ENCODE assay signal across 10 mouse cellular contexts in the genomic region with DNA sequence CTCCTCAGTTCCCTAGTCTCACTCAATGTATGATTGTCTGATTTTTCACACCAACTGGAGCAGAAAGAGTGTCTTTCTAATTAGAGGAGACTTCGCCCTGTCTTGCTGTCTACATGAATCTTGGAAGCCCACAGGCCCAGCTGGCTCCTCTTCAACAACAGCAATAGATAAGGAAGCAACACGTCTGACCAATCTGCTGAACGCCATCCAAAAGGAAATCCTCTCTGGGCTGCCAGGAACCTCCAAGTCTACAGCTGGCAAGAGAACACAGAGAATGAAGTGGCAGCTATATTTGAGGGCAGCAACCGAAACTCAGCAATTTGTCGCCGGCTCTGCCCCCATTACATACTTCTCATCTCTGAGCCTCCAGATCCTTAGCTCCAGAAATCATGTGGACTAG.
DNase-seq lines count a peak whose midpoint lies in the region; ATAC-seq and TF ChIP-seq lines count a peak whose summit lies in the region.
"Had no signal": no experiment of that assay in that cellular context is flagged by ENCODE, and none has a peak within 500 bp of the region (broad histone marks: within the 10 kb centered on the region; RNA-seq: fewer than 3 reads in every experiment).

No protein-coding gene starts in this region.

- no peaks in the 10 kb centered on the region for H3K9me3 ChIP-seq in heart, embryonic 10.5 days
- H3K9me3 ChIP-seq in heart, embryonic 16.5 days (replicated peaks; ENCODE audit: control insufficient read depth, low read length) = no peaks in the 10 kb centered on the region
- H3K9me3 ChIP-seq in lung, embryonic 16.5 days (ENCODE audit: control insufficient read depth, low read length) = no peaks in the 10 kb centered on the region
- no peaks in the 10 kb centered on the region for H3K9me3 ChIP-seq in stomach, postnatal 0 days (ENCODE audit: control insufficient read depth, low read length)
- H3K9me3 ChIP-seq: liver, embryonic 13.5 days had no signal

- no peak for TF ChIP-seq CTCF in stomach, postnatal 0 days (IDR thresholded peaks at IDR 0.05; ENCODE audit: low read depth)

- no peak for TF ChIP-seq EP300 in stomach, postnatal 0 days (optimal IDR thresholded peaks at IDR 0.05)

- peak; percentile 63 for ATAC-seq in heart, embryonic 16.5 days (replicated peaks; ENCODE audit: extremely low read depth, insufficient read depth, low FRiP score)
- peak; percentile 90 for ATAC-seq in lung, embryonic 16.5 days (ENCODE audit: low read depth)
- no peak for ATAC-seq in stomach, postnatal 0 days (ENCODE audit: low FRiP score, low TSS enrichment)
- no peak for ATAC-seq in erythroid progenitor cell, adult 5-6 weeks (replicated peaks; ENCODE audit: low FRiP score, poor library complexity, severe bottlenecking)
- ATAC-seq: CD4-positive, CD25-positive, alpha-beta regulatory T cell, adult 4 months had no signal

- 52% methylated on average over 6 of the region's 6 CpGs for WGBS in heart, embryonic 10.5 days
- 11% methylated on average over 6 of the region's 6 CpGs for WGBS in heart, embryonic 16.5 days
- WGBS in lung, embryonic 16.5 days = 28% methylated on average over 6 of the region's 6 CpGs
- WGBS in stomach, postnatal 0 days = 59% methylated on average over 6 of the region's 6 CpGs

- no peaks in the 10 kb centered on the region for H3K36me3 ChIP-seq in heart, embryonic 10.5 days
- H3K36me3 ChIP-seq in heart, embryonic 16.5 days (ENCODE audit: control insufficient read depth, insufficient read depth) = no peaks in the 10 kb centered on the region
- H3K36me3 ChIP-seq in lung, embryonic 16.5 days (ENCODE audit: control insufficient read depth, insufficient read depth, low read length) = no peaks in the 10 kb centered on the region
- no peaks in the 10 kb centered on the region for H3K36me3 ChIP-seq in stomach, postnatal 0 days (ENCODE audit: control insufficient read depth, insufficient read depth, low read length)
- H3K36me3 ChIP-seq: liver, embryonic 13.5 days had no signal

- no peak overlapping the region for H3K27ac ChIP-seq in heart, embryonic 10.5 days
- peak overlapping the region; percentile 61; the same call in 1 of the 2 replicates for H3K27ac ChIP-seq in heart, embryonic 16.5 days (ENCODE audit: low read length)
- H3K27ac ChIP-seq in lung, embryonic 16.5 days (ENCODE audit: low read length) = no peak overlapping the region
- no peak overlapping the region for H3K27ac ChIP-seq in stomach, postnatal 0 days (replicated peaks)
- H3K27ac ChIP-seq: liver, embryonic 13.5 days had no signal

- no peaks in the 10 kb centered on the region for H3K4me1 ChIP-seq in heart, embryonic 10.5 days
- H3K4me1 ChIP-seq in heart, embryonic 16.5 days (ENCODE audit: control insufficient read depth, insufficient read depth, low read length) = peaks cover 13% of the 10 kb centered on the region
- peaks cover 5% of the 10 kb centered on the region; the same call in 1 of the 2 replicates for H3K4me1 ChIP-seq in lung, embryonic 16.5 days (replicated peaks; ENCODE audit: control insufficient read depth, insufficient read depth, low read length)
- no peaks in the 10 kb centered on the region for H3K4me1 ChIP-seq in stomach, postnatal 0 days (replicated peaks; ENCODE audit: control insufficient read depth, insufficient read depth)
- H3K4me1 ChIP-seq: liver, embryonic 13.5 days had no signal

- no peaks in the 10 kb centered on the region for H3K27me3 ChIP-seq in heart, embryonic 10.5 days (ENCODE audit: insufficient read depth, poor library complexity, severe bottlenecking)
- no peaks in the 10 kb centered on the region for H3K27me3 ChIP-seq in heart, embryonic 16.5 days (ENCODE audit: control insufficient read depth, insufficient read depth, low read length)
- no peaks in the 10 kb centered on the region for H3K27me3 ChIP-seq in lung, embryonic 16.5 days (ENCODE audit: control insufficient read depth, insufficient read depth, low read depth, low read length)
- H3K27me3 ChIP-seq in stomach, postnatal 0 days (ENCODE audit: control insufficient read depth, insufficient read depth, low read length) = no peaks in the 10 kb centered on the region
- H3K27me3 ChIP-seq: liver, embryonic 13.5 days had no signal

- peak; percentile 89 for DNase-seq in heart, adult 11 months
- DNase-seq in heart, embryonic 10.5 days (ENCODE audit: low spot score) = no peak
- DNase-seq in adrenal gland, adult 8-10 months = peak; percentile 55
- DNase-seq in stomach, postnatal 0 days (ENCODE audit: low spot score) = no peak
- no peak for DNase-seq in gastrocnemius, adult 18-20 months (ENCODE audit: low spot score)
- DNase-seq: liver, embryonic 13.5 days had no signal

- H3K9ac ChIP-seq in heart, embryonic 16.5 days (ENCODE audit: low read length) = no peak overlapping the region
- H3K9ac ChIP-seq in lung, embryonic 16.5 days (ENCODE audit: low read length) = no peak overlapping the region
- H3K9ac ChIP-seq in stomach, postnatal 0 days (ENCODE audit: low read length) = no peak overlapping the region
- H3K9ac ChIP-seq: liver, embryonic 13.5 days had no signal

- H3K4me2 ChIP-seq in heart, embryonic 16.5 days (ENCODE audit: low read depth, low read length) = peak overlapping the region; percentile 40
- no peak overlapping the region for H3K4me2 ChIP-seq in lung, embryonic 16.5 days (ENCODE audit: low read depth, low read length)
- no peak overlapping the region for H3K4me2 ChIP-seq in stomach, postnatal 0 days (replicated peaks; ENCODE audit: low read depth)
- H3K4me2 ChIP-seq: liver, embryonic 13.5 days had no signal

- no peak overlapping the region for H3K4me3 ChIP-seq in heart, embryonic 10.5 days
- no peak overlapping the region for H3K4me3 ChIP-seq in heart, embryonic 16.5 days (ENCODE audit: low read length)
- H3K4me3 ChIP-seq in lung, embryonic 16.5 days (ENCODE audit: low read length) = no peak overlapping the region
- H3K4me3 ChIP-seq in stomach, postnatal 0 days (ENCODE audit: low read depth, low read length) = no peak overlapping the region
- H3K4me3 ChIP-seq: liver, embryonic 13.5 days had no signal

Comparison
In these comparisons a context has a peak if more than half of its experiments do, and no peak if none do; other contexts are left out.
1. DNase-seq: peak in heart, adult 11 months (single experiment) and adrenal gland, adult 8-10 months (single experiment); none in heart, embryonic 10.5 days (single experiment), stomach, postnatal 0 days (single experiment) and gastrocnemius, adult 18-20 months (single experiment).
2. ATAC-seq: peak in heart, embryonic 16.5 days (single experiment) and lung, embryonic 16.5 days (single experiment); none in stomach, postnatal 0 days (single experiment) and erythroid progenitor cell, adult 5-6 weeks (single experiment).